Mouse (Mus musculus): ENCODE measurements at regions not wholly inside any gene's neighbourhood (a gene's known extent, or its start where the extent isn't known, plus 50 kb on each side); places are given as distances from the start of the nearest gene placed in this dataset.
"Not testable (repeated sequence)": the region's sequence is repeated elsewhere in the genome, so short reads cannot be mapped to it uniquely, and the experiment has no call there.

DNA sequence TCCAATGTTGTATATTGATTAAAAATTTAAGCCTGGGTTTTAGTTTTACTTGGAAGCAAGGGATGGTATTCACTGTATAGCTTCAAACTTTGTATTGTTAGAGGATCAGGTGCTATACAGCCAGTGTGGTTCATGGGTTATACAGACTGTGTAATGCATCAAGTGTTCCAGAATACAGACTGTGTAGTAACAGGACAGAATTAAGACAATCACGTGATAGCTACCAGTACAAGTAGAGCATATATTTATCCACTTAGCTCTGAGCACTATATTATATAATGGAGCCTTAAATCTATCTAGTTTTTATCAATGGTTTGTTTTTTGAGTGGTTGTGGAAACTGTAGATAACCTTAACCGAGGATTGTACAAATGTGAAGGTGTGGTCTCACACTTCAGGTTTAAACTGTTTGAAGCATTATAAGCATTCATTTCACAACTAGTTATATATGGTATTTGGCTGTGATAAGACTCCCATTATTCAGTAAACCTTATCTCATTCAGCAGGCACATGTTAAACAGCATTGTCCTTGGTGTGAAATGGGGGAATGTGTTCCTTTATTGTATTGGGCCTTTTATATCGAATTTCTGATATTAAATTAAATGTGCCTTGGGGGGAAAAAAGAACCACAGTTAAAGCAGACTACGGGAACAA lies 256.3 kb upstream of the Sdr16c6 start:
- ATAC-seq: no peak
- ChIA-PET CTCF (no interaction called here), POLR2A (no interaction called here)
- DNase-seq (ENCODE audit: low read depth, low spot score): no peak
- peaks cover 3% of the 10 kb centered on the region for H3K27me3 ChIP-seq
- in situ Hi-C loops (cut with MboI; ENCODE audit: low pct_unique_long_range_greater_than_20kb): no loop called here
- TF ChIP-seq CTCF (IDR thresholded peaks at IDR 0.05): no peak

DNA sequence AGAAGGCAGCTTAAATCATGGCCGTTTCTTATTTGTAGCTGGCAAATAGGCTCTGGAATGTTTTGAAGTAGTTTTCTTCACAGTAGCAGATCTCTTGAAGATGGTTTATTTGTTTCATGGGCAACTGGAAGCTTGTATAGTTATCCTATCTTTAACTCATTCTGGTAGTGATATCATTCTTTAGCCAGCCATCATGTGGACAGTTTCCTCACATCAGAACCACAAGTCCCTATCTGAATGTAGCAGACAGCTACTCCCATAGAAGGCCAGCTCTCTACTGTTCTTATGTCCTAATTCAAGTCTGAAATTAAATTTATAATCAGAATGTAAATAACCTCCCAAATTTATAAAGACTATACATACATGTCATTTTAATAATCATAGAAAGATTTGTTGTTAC lies 253.8 kb upstream of the Sdr16c6 start:
- CTCF ChIA-PET: no interaction called here

DNA sequence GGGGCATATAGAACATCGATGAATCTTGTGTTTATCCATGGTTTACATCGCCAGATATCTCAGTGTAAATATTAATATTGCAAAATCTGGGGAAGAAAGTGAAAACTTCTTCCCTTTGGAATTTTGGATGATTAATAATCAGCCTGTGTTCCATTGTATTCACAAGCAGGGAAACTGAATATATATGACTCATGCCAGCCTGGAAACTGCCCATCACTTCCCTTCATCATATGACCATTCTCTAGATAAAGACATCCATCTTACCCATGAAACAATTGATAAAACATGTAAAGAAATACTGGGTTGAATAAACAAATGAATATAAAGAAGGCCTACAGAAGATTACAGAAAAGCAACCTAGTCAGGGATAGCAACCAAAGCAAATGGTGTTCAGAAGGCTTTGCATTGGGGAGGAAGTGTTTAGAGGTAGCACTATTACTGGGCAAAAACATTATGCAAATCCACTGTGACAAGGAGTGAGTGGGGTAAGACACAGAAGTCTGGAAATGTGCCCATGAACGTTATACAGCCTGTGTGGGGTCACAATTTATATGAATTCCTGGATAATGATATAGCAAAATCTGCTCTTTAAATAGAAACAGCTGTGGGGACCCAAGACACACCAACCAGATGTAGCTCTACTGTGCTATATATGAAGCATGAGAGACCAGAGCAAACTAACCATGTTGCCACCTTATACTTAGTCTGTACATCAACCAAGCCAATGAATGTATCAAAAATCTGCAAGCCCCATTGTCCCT lies 238.5 kb upstream of the Sdr16c6 start:
- ATAC-seq (no peak), DNase-seq (ENCODE audit: low read depth, low spot score) (no peak)
- in situ Hi-C loops (cut with MboI; ENCODE audit: low pct_unique_long_range_greater_than_20kb): no loop called here
- TF ChIP-seq CTCF (IDR thresholded peaks at IDR 0.05): no peak
- ChIA-PET POLR2A (no interaction called here), CTCF (no interaction called here)
- no peaks in the 10 kb centered on the region for H3K27me3 ChIP-seq

More for the DNA sequence above, 253.8 kb upstream of the Sdr16c6 start:
- POLR2A ChIA-PET: no interaction called here
- no peak for TF ChIP-seq CTCF (IDR thresholded peaks at IDR 0.05)
- DNase-seq (ENCODE audit: low read depth, low spot score) (no peak), ATAC-seq (no peak)
- in situ Hi-C loops (cut with MboI; ENCODE audit: low pct_unique_long_range_greater_than_20kb): no loop called here
- peaks cover 3% of the 10 kb centered on the region for H3K27me3 ChIP-seq

DNA sequence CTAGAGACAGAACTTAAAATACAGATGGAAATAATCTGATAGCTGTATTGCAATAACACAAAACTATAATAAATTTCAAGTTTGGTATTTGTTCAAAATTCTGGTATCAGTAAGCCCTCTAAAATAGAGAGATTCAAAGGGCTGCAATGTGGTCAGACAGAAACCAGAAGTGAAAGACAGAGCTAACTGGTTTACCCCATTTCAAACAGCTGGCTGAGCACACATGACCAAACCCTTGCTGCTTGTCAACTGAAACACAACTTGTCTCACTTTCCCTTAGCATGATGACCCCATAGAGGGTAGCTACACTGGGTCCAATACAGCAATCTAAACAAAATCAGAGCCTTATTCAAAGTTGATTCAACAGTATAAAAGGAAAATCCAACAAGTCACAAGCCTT lies 234.2 kb upstream of the Sdr16c6 start:
- in situ Hi-C loops (cut with MboI; ENCODE audit: low pct_unique_long_range_greater_than_20kb): no loop called here
- ATAC-seq: no peak
- POLR2A ChIA-PET: no interaction called here

DNA sequence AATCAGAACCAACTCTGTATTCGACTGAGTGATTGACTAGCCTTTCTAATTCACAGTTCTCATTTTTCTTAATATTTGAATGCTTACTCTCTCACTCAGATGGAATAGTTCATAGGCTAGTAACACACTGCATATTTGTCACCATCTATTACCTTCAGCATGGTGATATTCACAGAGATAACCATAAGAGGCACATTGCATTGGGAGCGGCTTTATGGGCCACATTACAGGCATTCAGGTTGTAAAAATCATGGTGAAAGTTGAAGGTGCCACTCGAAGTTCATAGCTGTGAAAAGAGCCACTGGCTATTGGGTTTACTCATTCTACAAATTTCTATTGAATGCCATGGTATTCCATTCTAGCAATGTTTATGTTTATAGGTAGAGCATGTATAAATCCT lies 229.6 kb upstream of the Sdr16c6 start:
- in situ Hi-C loops (cut with MboI; ENCODE audit: low pct_unique_long_range_greater_than_20kb): loop anchor here (5.0 kb wide), 1 partner anchor 40 kb away; no protein-coding TSS in a partner anchor
- DNase-seq (ENCODE audit: low read depth, low spot score): no peak
- TF ChIP-seq CTCF (IDR thresholded peaks at IDR 0.05): no peak
- ATAC-seq: no peak
- CTCF ChIA-PET: no interaction called here
- no peaks in the 10 kb centered on the region for H3K27me3 ChIP-seq
- POLR2A ChIA-PET: no interaction called here

More for the DNA sequence above, 234.2 kb upstream of the Sdr16c6 start:
- H3K27me3 ChIP-seq: no peaks in the 10 kb centered on the region
- TF ChIP-seq CTCF (IDR thresholded peaks at IDR 0.05): no peak
- CTCF ChIA-PET: no interaction called here
- DNase-seq (ENCODE audit: low read depth, low spot score): no peak

DNA sequence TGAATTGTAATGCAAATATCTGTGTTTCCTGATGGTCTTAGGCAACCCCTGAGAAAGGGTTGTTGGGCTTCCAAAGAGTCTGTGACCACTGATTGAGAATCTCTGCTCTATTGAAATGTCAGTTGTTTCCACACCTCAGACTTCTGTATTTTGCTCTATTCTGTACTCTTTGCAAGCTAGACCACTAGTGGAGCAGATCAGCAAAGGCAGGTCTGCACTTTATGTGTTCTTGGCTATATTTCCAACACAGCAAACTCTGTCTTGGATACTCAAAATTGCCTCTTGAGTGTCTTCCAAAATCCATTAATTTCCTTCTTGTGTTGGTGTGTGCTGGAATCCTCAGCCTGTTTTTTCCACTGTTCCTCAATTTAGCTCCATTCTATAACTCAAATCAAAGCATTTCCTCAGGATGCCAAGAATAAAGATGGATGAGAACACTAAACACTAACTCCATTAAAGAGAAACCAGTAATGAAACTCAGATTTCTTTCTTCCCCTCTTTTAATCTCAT lies 228.5 kb upstream of the Sdr16c6 start:
- in situ Hi-C loops (cut with MboI; ENCODE audit: low pct_unique_long_range_greater_than_20kb): loop anchor here (5.0 kb wide), 1 partner anchor 38 kb away; no protein-coding TSS in a partner anchor
- no peaks in the 10 kb centered on the region for H3K27me3 ChIP-seq
- TF ChIP-seq CTCF (IDR thresholded peaks at IDR 0.05): no peak
- CTCF ChIA-PET: no interaction called here
- ATAC-seq: no peak
- POLR2A ChIA-PET: no interaction called here
- DNase-seq (ENCODE audit: low read depth, low spot score): no peak

DNA sequence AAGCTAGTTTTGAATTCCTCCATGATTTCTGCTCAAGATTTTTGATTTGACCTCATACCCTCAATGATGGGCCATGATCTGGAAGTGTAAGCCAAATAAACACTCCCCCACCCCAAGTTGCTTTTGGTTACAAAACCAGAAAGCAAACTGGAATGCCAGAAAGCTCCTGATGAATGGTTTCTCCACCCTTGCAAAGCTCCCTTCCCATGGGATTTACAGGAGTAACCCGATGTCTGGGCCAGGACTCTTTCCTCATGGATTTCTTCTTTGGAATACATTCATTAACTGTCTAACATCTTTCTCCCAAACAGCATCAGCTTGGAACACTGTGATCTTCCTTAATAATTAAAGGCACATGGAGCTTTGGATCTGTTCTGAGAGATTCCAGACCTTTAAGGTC lies 227.3 kb upstream of the Sdr16c6 start:
- H3K27me3 ChIP-seq: no peaks in the 10 kb centered on the region
- in situ Hi-C loops (cut with MboI; ENCODE audit: low pct_unique_long_range_greater_than_20kb): loop anchor here (5.0 kb wide), 1 partner anchor 37 kb away; no protein-coding TSS in a partner anchor
- no peak for DNase-seq (ENCODE audit: low read depth, low spot score)
- POLR2A ChIA-PET: no interaction called here
- no peak for ATAC-seq
- CTCF ChIA-PET: no interaction called here
- TF ChIP-seq CTCF (IDR thresholded peaks at IDR 0.05): no peak

DNA sequence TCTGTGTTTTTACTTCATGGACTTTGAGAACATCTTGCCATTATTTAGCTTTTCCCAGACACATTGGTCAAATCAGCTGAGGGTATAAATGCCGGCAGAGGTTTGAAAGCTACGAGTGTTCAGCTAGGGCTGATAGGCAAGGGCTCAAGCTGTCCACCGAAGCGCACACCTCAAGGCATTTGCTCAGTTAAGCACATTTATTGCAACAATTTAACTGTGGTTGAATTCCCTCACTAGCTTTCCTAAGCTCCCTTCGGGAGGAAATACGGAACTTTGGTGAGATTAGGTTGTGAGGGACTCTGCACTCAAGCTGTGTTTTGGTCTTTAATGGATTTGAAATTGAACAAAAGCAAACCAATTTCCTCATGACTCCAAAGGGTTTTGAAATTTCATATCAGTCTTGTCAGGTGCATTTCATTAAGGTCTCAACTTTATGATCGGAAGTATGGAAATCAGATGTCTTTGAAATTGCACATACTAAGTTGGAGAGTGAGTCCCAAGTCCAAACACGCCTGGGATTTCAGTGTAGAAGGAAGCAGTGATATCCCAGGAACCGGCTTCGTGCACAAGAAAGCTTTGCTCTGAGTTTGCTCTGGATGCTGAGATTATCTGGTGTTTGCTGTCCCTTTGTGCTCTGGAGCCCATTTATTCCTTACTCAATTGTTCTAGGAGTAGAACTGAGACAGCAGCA lies 223.0 kb upstream of the Sdr16c6 start:
- in situ Hi-C loops (cut with MboI; ENCODE audit: low pct_unique_long_range_greater_than_20kb): no loop called here
- CTCF ChIA-PET: no interaction called here
- no peak for ATAC-seq
- no peak for TF ChIP-seq CTCF (IDR thresholded peaks at IDR 0.05)
- POLR2A ChIA-PET: no interaction called here
- H3K27me3 ChIP-seq: no peaks in the 10 kb centered on the region
- DNase-seq (ENCODE audit: low read depth, low spot score): no peak

DNA sequence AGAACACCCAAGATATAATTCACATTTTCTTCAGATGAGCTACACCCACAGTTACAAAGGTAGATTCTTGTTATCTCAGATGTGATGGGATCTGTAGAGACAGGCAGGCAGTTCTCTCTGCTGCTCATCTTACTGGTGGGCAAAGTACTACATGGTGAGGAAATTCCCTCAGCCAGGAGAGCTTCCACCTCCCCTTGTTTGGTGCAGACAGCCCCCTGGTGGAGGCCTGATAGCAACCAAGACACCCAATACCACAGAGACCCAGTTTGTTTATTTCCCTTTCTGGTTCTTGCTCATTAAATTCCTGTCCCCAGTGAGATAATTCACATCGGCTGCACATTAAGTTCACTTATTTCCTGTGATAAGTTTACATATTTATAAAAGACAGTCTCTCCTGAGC lies 222.3 kb upstream of the Sdr16c6 start:
- in situ Hi-C loops (cut with MboI; ENCODE audit: low pct_unique_long_range_greater_than_20kb): no loop called here
- POLR2A ChIA-PET: no interaction called here
- CTCF ChIA-PET: interaction anchor here (0.7 kb wide), 1 partner anchor 158 kb away, joined by 3 read pairs; no protein-coding TSS in a partner anchor
- ATAC-seq: no peak
- no peaks in the 10 kb centered on the region for H3K27me3 ChIP-seq
- DNase-seq (ENCODE audit: low read depth, low spot score): no peak
- peak; percentile 30 for TF ChIP-seq CTCF (IDR thresholded peaks at IDR 0.05)

DNA sequence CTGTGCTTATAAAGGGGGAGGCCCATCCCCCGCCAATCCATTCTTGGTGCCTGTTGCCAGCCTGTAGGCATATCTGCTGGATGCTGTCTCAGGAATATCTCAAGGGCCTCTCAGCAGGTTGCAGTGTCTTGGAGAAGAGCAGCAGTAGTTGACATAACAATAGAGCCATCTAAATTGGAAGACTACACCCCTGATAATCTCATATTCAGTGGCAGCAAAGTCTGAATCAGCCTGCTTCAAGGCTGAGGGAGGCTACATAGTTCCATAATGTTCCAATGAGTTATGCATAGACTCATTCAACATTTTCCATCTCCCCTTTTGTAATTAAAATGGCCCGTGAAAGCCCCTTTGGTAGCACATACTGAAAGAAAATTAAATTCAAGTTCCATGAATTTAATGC lies 172.3 kb upstream of the Sdr16c6 start:
- ATAC-seq: no peak
- CTCF ChIA-PET: no interaction called here
- no peak for DNase-seq (ENCODE audit: low read depth, low spot score)
- TF ChIP-seq CTCF (IDR thresholded peaks at IDR 0.05): no peak
- POLR2A ChIA-PET: no interaction called here
- H3K27me3 ChIP-seq: no peaks in the 10 kb centered on the region
- in situ Hi-C loops (cut with MboI; ENCODE audit: low pct_unique_long_range_greater_than_20kb): no loop called here

DNA sequence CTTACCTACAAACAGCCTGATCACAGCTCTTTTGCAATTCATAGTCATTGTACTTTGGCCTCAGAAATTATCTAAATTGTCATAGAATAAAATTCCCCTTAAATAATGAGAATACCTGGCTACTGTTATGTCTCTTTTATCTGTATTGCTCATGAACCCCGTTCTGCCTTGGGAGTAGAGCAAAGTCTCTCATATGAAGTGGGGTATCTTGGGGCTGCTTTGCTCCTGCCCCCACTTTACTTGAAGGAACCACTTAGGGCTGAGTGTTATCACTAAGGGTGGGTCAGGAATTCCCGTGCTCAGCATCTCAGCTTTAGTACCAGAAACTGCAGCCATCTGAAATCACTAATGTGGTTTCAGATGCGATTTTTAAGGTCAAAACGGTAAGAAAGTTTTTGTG lies 170.3 kb upstream of the Sdr16c6 start:
- no peaks in the 10 kb centered on the region for H3K27me3 ChIP-seq
- no peak for ATAC-seq
- CTCF ChIA-PET: no interaction called here
- TF ChIP-seq CTCF (IDR thresholded peaks at IDR 0.05): no peak
- in situ Hi-C loops (cut with MboI; ENCODE audit: low pct_unique_long_range_greater_than_20kb): no loop called here
- POLR2A ChIA-PET: no interaction called here
- DNase-seq (ENCODE audit: low read depth, low spot score): no peak

DNA sequence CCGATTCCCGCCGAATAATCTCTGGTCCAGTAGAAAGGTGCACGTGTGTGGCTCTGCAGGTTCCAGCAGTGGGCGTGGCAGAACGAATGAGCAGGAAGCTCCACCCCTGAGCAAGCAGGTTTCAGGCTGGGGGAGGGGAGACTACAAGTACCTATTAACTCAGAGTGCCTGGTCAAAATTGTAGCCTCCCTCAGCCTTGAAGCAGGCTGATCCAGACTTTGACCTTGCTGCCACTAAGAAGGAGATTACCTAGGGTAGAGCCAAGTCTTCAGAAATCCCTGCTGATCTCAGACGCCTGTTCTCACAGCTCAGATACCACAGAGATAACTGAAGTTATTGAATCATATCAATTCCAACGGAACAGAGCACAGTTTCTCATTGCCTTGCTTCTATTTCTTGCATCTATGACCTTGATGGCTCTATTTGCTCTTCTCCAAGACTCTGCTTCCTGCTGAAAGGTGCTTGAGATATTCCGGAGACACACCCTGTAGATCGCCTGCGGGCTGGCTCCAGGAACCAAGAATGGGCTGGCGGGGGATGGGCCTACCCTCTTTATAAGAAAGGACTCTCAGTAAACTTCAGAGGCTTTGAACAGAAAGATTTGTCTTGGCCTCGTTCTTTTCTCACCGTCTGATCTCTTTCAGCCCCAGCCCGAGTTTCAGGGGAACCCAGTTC lies 165.1 kb upstream of the Sdr16c6 start:
- DNase-seq (ENCODE audit: low read depth, low spot score); CTCF ChIA-PET; H3K27me3 ChIP-seq; in situ Hi-C loops (cut with MboI; ENCODE audit: low pct_unique_long_range_greater_than_20kb); POLR2A ChIA-PET; ATAC-seq: not testable (repeated sequence)
